Mouse (Mus musculus): Measurements from ENCODE around the gene Btrc. TPM values are rescaled to one million over a fixed set of nuclear protein-coding genes. Genes with fewer than 3 reads are reported as not detected.

The Btrc gene
- polyA plus RNA-seq, 1 experiment from 2014 or later, result 15.0 TPM

DNA sequence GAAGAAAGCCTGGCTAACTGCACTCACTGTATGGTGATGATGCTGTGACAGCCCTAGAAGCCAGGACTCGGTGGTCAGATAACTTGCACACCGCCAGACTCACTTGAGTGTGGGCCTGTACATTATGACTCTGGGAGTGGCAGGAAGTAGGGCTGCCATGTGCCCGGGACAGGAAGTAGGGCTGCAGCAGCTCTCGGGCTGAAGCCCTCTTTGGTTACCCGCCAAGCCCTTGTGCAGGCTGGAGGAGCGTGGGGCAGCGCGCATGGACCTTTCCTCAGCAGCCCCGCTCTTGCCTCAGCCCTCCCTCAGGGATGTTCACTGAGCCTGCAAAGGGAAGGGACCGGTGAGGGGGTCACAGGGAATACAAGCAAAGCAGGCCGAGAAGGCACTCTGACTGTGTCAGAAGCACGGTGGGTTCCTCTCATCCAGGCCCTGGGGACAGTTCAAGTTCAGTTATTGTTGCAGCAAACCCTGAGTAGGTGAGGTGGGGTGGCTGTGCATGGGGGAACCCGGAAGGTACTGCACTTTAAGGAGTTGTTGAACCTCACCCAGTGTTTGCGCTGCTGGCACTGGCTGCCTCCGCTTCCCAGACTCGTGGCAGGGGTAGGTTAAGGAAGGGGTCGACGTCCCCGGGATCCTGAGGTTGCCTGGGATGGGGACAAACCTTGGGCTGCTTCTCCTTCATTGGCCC lies 211.6 kb downstream of the Btrc start:
- 0 out of 2 replicates have a peak overlapping the region, but pooled peaks have one; percentile 6 for H3K27ac ChIP-seq (replicated peaks)

DNA sequence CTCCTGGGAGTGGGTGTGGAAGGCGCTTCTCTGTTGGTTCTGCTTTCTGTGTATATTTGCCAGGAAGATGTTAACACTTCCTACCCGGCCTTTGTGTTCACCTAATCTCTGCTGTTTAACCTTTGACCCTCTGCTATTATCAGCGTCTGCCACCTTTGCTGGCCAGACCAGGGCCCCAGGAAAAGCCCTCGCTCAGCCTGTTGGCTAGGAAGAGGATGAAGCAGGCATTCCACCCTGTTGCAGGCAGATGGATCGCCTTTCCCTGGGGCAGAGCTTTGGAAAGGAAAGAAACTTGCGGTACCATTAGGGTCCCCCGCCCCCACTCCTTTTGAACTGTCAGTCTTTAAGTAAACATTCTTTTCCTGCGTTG lies 212.1 kb downstream of the Btrc start:
- no peak overlapping the region for H3K4me2 ChIP-seq (replicated peaks; ENCODE audit: low read depth)
- H3K27me3 ChIP-seq (ENCODE audit: control insufficient read depth, insufficient read depth, low read length), result no peaks in the 10 kb centered on the region
- WGBS, result 18% methylated on average over 7 of the region's 8 CpGs
- H3K36me3 ChIP-seq (ENCODE audit: control insufficient read depth, insufficient read depth, low read length), result peaks cover 12% of the 10 kb centered on the region; the same call in 1 of the 2 replicates
- TF ChIP-seq CTCF (IDR thresholded peaks at IDR 0.05; ENCODE audit: low read depth), result no peak
- no peak for TF ChIP-seq EP300 (optimal IDR thresholded peaks at IDR 0.05)
- DNase-seq (ENCODE audit: low spot score), result no peak
- H3K4me3 ChIP-seq (ENCODE audit: low read depth, low read length), result no peak overlapping the region
- ATAC-seq (ENCODE audit: low FRiP score, low TSS enrichment), result peak; percentile 49; the same call in 1 of the 2 replicates
- 0 out of 2 replicates have a peak overlapping the region, but pooled peaks have one; percentile 6 for H3K27ac ChIP-seq (replicated peaks)
- H3K9ac ChIP-seq (ENCODE audit: low read length), result peak overlapping the region; percentile 13; the same call in 1 of the 2 replicates
- no peaks in the 10 kb centered on the region for H3K4me1 ChIP-seq (replicated peaks; ENCODE audit: control insufficient read depth, insufficient read depth)
- H3K9me3 ChIP-seq (ENCODE audit: control insufficient read depth, low read length), result no peaks in the 10 kb centered on the region

More for the DNA sequence above, 211.6 kb downstream of the Btrc start:
- Histone ChIP-seq H3K9me3 (ENCODE audit: control insufficient read depth, low read length) (no peaks in the 10 kb centered on the region), H3K4me3 (ENCODE audit: low read depth, low read length) (no peak overlapping the region), H3K27me3 (ENCODE audit: control insufficient read depth, insufficient read depth, low read length) (no peaks in the 10 kb centered on the region), H3K9ac (ENCODE audit: low read length) (0 out of 2 replicates have a peak overlapping the region, but pooled peaks have one; percentile 13), H3K4me2 (replicated peaks; ENCODE audit: low read depth) (no peak overlapping the region), H3K4me1 (replicated peaks; ENCODE audit: control insufficient read depth, insufficient read depth) (no peaks in the 10 kb centered on the region), H3K36me3 (ENCODE audit: control insufficient read depth, insufficient read depth, low read length) (peaks cover 12% of the 10 kb centered on the region; the same call in 1 of the 2 replicates)
- TF ChIP-seq CTCF (IDR thresholded peaks at IDR 0.05; ENCODE audit: low read depth) (no peak), EP300 (optimal IDR thresholded peaks at IDR 0.05) (no peak)
- WGBS, result 44% methylated on average over 19 of the region's 19 CpGs
- peak; percentile 55; the same call in 1 of the 2 replicates for ATAC-seq (ENCODE audit: low FRiP score, low TSS enrichment)
- DNase-seq (ENCODE audit: low spot score), result peak; percentile 51

DNA sequence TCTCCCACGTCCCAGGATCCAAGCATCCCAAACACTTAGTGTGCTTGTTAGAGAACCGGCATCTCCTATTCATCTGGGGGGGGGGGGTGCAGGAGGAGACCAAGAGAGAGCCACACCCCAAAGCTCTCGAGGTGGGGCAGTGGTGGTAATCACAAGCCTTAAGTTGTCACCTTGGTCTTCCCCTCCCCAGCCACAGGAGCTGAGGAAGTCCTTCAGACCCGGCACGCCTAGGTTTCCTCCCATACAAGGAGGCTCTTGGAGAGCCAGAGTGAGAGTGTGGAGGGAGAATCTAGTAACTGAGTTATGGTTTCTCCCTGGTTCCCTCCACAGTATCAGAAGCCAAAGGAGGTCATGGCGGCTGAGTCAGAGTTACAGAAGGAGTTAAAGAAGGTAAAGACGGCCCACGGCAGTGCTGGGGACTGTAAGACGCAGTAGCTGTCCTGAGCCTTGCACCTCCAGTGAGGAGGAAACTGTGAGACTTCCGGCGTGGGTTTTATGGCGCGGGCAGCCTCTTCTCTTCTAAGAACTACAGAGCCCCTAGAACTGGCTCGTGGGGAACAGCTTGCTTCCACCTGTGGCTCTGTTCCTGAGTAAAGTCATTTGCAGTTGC lies 213.7 kb downstream of the Btrc start:
- ATAC-seq (ENCODE audit: low FRiP score, low TSS enrichment), result no peak
- no peak overlapping the region for H3K27ac ChIP-seq (replicated peaks)
- H3K4me1 ChIP-seq (replicated peaks; ENCODE audit: control insufficient read depth, insufficient read depth), result no peaks in the 10 kb centered on the region

GRCm38 (mm10) chr19:45578976-45579375 lies 215.4 kb downstream of the Btrc start:
- DNase-seq (ENCODE audit: low spot score), result no peak
- H3K4me2 ChIP-seq (replicated peaks; ENCODE audit: low read depth), result no peak overlapping the region
- no peak overlapping the region for H3K4me3 ChIP-seq (ENCODE audit: low read depth, low read length)
- no peaks in the 10 kb centered on the region for H3K9me3 ChIP-seq (ENCODE audit: control insufficient read depth, low read length)
- no peaks in the 10 kb centered on the region for H3K4me1 ChIP-seq (replicated peaks; ENCODE audit: control insufficient read depth, insufficient read depth)
- no peak overlapping the region for H3K27ac ChIP-seq (replicated peaks)
- WGBS, result 72% methylated on average over 12 of the region's 12 CpGs
- peaks cover 12% of the 10 kb centered on the region; the same call in 1 of the 2 replicates for H3K36me3 ChIP-seq (ENCODE audit: control insufficient read depth, insufficient read depth, low read length)
- no peak for ATAC-seq (ENCODE audit: low FRiP score, low TSS enrichment)
- H3K9ac ChIP-seq (ENCODE audit: low read length), result no peak overlapping the region
- no peak for TF ChIP-seq EP300 (optimal IDR thresholded peaks at IDR 0.05)
- TF ChIP-seq CTCF (IDR thresholded peaks at IDR 0.05; ENCODE audit: low read depth), result no peak
- H3K27me3 ChIP-seq (ENCODE audit: control insufficient read depth, insufficient read depth, low read length), result no peaks in the 10 kb centered on the region

More for the DNA sequence above, 213.7 kb downstream of the Btrc start:
- Histone ChIP-seq H3K4me3 (ENCODE audit: low read depth, low read length) (no peak overlapping the region), H3K36me3 (ENCODE audit: control insufficient read depth, insufficient read depth, low read length) (peaks cover 12% of the 10 kb centered on the region; the same call in 1 of the 2 replicates), H3K9me3 (ENCODE audit: control insufficient read depth, low read length) (no peaks in the 10 kb centered on the region), H3K27me3 (ENCODE audit: control insufficient read depth, insufficient read depth, low read length) (no peaks in the 10 kb centered on the region), H3K9ac (ENCODE audit: low read length) (no peak overlapping the region), H3K4me2 (replicated peaks; ENCODE audit: low read depth) (no peak overlapping the region)
- WGBS, result 72% methylated on average over 14 of the region's 14 CpGs
- no peak for DNase-seq (ENCODE audit: low spot score)
- TF ChIP-seq CTCF (IDR thresholded peaks at IDR 0.05; ENCODE audit: low read depth) (no peak), EP300 (optimal IDR thresholded peaks at IDR 0.05) (no peak)

DNA sequence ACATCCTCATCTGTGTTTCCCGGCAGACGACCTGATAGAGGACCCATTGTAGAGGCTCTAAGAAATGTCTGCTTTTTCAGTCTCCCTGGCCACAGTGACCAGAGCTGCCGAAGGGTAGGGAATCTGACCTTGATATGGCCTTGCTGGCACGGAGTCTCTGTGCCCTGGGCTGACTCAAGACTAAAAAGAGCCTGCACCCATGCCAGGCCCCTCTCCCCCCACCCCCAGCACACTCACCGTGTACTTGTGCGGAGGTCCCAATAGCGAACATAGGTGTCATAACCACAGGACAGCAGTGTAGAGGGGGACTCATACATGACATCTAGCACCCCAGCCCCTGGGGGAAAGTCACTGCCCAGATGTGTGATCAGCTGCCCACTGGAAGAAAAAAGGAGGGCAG lies 215.9 kb downstream of the Btrc start:
- H3K36me3 ChIP-seq (ENCODE audit: control insufficient read depth, insufficient read depth, low read length), result peaks cover 14% of the 10 kb centered on the region; the same call in 1 of the 2 replicates
- H3K27me3 ChIP-seq (ENCODE audit: control insufficient read depth, insufficient read depth, low read length), result no peaks in the 10 kb centered on the region
- H3K9me3 ChIP-seq (ENCODE audit: control insufficient read depth, low read length), result no peaks in the 10 kb centered on the region
- TF ChIP-seq EP300 (optimal IDR thresholded peaks at IDR 0.05) (no peak), CTCF (IDR thresholded peaks at IDR 0.05; ENCODE audit: low read depth) (no peak)
- ATAC-seq (ENCODE audit: low FRiP score, low TSS enrichment), result no peak
- no peak for DNase-seq (ENCODE audit: low spot score)
- 90% methylated on average over 7 of the region's 7 CpGs for WGBS
- H3K4me2 ChIP-seq (replicated peaks; ENCODE audit: low read depth), result no peak overlapping the region
- H3K27ac ChIP-seq (replicated peaks), result no peak overlapping the region
- no peak overlapping the region for H3K9ac ChIP-seq (ENCODE audit: low read length)
- H3K4me3 ChIP-seq (ENCODE audit: low read depth, low read length), result no peak overlapping the region
- H3K4me1 ChIP-seq (replicated peaks; ENCODE audit: control insufficient read depth, insufficient read depth), result no peaks in the 10 kb centered on the region

Other genes starting within 250 kb of the Btrc start
- gene Tlx1, start 213.1 kb upstream of the Btrc start, polyA plus RNA-seq (2015; fragmentation: Nextera tagmentation; extraction: Ambion mirVana), result not detected in 2 replicates
- 0.04 TPM in 1 of 2 replicates, not detected in the other for gene Lbx1, start 127.9 kb upstream of the Btrc start, polyA plus RNA-seq (2015; fragmentation: Nextera tagmentation; extraction: Ambion mirVana)
- gene Poll, start 196.8 kb downstream of the Btrc start, polyA plus RNA-seq (2015; fragmentation: Nextera tagmentation; extraction: Ambion mirVana), result 6.0 and 6.1 TPM in 2 replicates
- 28.8 and 30.4 TPM in 2 replicates for gene Gm17018, start 196.9 kb downstream of the Btrc start, polyA plus RNA-seq (2015; fragmentation: Nextera tagmentation; extraction: Ambion mirVana)